Mouse (Mus musculus) left cerebral cortex, postnatal 4 days (tissue): ENCODE measurements around the gene Lrba. TPM values are rescaled to one million over a fixed set of nuclear protein-coding genes. Genes with fewer than 3 reads are reported as not detected.

Experiments used
- DNase-seq: peaks from one replicate; pipeline ENCODE4 v3.0.0-alpha.2; 2022
- intact Hi-C: fragments of 180-260 bp; cut with DNase I; formaldehyde crosslinking; loops from one replicate; pipeline ENCODE4 v1.15.1; 2025
- total RNA-seq, 2 experiments: library from RNA; stranded (reverse); gene quantifications; 2 replicates each; pipeline ENCODE4 v1.2.3; 2021

Gene Lrba
- total RNA-seq = 10 to 100 TPM; 19.2 to 19.3 TPM

DNA sequence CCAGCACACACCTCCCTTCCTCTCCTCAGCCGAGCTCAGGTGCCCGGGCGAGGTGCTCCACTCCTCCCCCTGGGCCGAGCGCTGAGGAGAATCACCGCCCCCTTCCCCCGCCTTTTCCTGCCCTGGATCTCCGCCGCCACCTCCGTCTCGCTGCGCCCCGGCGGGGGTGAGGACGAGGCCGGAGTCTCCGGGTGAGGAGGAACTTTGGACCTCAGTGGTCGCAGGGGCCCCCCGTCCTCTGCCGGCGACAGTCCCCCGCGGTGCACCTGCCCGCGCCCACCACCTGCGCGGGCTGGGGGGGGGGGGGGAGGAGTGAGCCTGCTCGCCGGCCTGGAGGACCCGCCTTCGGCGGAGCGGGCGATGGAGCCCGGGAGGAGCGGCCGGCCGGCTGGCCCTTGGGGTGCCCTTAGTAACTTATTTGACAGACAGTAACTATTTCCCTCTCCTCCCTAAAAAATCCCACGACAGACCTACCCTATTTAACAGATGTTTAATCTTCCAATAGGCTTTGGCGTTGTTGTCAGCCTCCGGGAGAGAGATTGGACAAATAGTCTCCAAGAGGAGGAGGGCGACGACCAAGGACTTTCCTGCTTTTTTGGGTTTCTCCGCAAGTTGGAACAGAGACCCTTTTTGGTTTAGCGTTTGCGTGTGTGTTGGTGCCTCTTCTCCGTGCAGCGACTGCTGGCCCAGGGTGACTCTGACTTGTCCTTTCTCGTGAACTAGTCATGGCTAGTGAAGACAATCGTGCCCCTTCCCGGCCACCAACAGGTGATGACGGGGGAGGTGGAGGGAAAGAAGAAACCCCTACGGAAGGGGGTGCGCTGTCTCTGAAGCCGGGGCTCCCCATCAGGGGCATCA is at the start of gene Lrba:
Gene Lrba, plus strand, starts transcription at position 117 of the 858 bp plus-strand sequence.
- intact Hi-C loops = no loop called here
- peak; percentile 70 for DNase-seq

DNA sequence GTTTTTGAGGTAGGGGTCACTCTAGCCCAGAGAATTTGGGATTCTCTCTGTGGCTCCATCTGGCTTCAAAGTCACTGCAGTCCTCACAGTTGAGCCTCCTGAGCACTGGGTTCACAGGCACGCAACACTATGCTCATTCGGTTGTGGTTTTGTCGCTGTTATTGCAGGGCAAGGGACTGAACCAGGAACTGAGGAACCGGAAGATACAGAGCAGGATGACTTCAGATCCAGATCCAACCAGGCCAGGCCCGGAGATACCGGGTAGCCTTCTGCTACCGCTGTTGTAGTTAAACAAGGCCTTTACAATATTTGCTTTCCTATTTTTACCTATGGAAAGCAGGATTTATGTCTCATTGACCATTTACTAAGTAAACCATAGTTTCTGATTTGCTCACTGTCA is 44.8 kb upstream of the Lrba start:
- no peak for DNase-seq
- intact Hi-C loops = no loop called here

DNA sequence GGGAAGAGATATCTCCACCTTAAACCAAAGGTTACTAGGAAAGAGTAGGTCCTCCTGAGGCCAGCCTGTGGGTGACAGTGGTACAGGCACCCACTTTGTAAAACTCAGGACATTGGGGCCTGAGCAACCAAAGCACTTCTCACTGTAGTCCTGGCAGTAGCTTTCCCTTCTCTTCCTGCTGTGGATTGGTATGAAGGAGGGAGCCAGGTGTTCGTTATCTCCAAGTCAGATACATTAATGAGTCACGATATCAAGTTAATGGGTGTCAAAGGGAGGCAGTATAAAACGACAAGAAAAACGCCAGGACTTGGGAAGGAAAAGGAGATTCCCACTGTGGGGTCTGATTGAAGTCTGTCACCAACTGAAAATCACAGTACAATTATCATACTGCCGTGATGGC is 43.4 kb upstream of the Lrba start:
- DNase-seq = no peak
- intact Hi-C loops = no loop called here

DNA sequence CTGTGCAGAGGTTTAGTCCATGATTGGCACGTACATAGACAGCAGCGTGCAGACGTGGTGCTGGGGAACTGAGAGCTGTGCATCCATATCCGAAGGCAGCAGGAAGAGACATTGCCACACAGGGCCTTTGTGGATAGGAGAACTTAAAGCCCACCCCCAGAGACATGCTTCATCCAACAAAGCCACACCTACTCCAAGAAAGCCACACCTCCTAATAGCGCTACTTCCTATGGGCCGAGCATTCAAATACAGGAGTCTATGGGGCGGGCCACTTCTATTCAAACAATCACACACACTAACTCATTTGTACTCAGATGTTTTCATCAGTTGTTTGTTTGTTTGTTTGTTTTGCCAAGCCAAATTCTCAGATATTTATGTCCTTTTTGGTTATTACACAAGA is 39.9 kb upstream of the Lrba start:
- no peak for DNase-seq
- intact Hi-C loops = no loop called here

DNA sequence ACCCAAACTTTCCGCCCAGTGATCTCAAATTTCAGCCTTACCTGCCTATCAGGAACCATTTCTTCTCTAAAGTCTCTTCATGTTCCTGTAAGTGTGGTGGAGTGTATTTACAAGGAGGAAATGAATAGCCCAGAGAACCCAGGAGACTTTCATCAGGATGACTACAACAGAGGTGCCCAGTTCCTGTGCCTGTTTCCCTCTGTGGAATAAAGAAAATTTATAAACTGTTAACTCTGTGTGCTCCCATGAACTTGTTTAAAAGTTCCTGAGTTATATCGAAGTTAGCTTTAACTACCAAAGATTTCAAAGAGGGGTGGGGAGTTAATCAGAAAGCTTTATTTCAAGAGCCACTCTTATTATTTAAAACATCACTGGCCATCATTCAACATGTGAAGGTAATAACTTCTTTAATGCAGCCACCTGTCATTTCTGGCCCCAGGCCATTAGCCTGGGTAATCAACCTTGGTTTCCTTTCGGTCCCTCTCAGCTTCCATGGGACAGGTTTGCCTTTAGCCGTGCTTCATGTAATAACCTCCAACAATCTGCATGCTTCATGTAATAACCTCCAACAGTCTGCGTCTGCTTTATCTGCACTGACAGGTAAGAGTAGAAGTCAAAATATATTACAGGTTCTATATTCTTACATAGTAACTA is 36.6 kb upstream of the Lrba start:
- intact Hi-C loops = no loop called here

DNA sequence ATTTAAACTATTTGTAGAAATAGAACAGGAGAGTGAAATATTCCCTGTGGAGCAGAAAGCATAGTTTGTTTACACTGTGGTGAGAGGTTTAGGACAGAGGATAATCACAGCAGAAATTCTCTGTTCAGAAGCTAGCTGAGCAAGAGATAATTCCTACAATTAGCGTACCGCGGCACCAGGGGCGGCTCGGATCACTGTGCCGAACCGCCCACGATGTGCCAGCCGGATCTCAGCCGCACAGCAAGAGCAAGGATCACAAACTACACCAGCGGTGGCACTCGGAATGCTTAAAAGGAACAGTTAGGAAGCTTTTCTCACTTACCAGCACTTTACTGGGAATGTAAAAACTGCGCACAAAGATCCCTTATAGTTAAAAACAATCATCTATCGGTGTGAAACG is 28.5 kb upstream of the Lrba start:
- no peak for DNase-seq
- intact Hi-C loops = no loop called here

More for the DNA sequence above, 36.6 kb upstream of the Lrba start:
- DNase-seq = no peak

DNA sequence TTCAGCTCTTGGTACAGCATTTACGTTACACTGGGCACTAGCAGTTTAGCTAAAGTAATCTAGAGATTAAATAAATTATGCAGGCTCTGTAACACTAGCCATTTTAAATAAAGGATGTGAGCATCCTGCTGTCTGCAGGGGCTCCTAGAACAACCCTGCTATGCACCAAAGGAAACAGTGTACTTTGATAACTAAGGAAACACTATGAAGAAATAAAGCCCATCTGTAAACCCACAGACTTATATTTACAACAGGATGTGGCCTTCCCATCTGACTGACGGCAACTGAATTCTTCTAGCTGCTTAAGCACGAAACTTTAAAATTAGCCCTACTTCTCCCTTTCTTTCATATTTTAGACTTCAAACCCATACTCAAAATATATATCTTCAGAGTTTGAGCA is 28.0 kb upstream of the Lrba start:
- DNase-seq = no peak
- intact Hi-C loops = no loop called here

DNA sequence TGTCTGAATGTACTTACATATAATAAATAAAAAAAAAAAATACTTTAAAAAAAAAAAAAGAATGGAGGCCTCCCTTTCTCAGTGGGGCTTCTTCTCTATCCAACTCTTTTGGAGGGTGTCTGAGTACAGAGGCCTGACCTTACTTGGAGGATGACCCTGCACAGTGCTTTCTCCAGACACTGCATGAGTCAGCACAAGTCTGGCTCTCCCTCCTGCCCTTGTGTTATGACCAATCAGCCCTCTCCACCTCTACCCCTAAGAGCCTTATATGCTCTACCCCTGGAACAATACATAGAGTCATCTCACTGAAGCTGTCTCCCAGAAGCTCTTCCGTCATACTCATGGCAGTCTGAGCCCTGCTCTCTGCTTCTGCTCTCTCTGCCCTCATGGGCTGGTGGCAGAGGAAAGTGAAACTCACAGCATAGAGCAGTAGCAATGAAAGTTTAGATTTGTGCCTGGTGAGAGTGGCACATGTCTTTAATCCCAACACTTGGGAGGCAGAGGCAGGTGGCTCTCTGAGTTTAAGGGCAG is 22.8 kb upstream of the Lrba start:
- DNase-seq = no peak
- intact Hi-C loops = no loop called here

DNA sequence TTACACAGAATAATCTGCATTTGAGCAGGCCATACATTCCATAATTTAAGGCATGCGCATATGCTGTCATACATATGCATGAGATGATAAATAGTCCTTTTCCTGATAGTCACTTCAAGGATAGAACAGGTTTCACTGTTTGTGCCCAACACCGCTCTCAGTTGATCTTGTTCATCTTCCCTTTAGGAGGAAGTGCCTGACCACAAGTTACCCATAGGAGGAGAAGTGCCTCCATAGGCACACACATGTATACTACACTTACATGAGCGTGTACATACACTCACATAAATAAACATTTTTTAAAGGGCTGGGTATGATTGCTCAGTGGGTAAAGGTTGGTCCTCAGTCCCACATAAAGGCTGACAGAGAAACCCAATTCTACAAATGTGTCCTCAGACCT is 22.0 kb upstream of the Lrba start:
- intact Hi-C loops = no loop called here
- DNase-seq = no peak

DNA sequence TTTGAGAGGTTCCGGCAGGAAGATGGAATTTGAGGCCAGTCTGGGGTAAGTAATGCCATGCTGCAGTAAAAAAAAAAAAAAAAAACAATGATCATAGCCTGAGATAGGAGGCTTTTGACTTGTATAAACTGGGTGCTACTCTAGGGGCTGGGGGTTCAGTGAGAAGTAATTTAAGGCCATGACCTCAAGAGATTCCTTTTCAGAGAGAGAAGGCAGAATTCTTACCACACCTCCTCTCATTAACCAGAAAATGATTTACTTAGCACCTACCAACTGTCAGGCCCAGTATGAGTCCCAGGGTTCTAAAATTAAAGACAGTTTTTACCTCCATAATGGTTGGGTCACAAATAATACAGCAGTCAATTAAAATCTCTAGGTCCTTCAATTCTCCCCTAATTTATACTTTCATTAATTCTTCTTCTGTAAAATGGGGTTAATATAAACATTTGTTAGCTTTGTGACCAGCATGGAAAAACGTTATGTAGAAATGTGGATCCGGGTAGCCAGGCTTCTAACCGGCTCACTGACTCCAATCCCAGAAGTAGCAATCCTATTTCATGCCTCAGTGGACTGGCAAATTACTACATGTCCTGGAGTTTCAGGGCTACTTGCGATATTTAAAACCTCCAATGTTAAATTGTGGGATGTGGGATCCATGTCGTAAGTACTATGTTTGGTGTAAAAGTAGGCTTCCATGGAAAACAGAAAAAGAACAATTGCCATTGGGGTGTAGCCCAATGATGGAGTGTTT is 19.7 kb upstream of the Lrba start:
- DNase-seq = peak; percentile 4
- intact Hi-C loops = no loop called here

DNA sequence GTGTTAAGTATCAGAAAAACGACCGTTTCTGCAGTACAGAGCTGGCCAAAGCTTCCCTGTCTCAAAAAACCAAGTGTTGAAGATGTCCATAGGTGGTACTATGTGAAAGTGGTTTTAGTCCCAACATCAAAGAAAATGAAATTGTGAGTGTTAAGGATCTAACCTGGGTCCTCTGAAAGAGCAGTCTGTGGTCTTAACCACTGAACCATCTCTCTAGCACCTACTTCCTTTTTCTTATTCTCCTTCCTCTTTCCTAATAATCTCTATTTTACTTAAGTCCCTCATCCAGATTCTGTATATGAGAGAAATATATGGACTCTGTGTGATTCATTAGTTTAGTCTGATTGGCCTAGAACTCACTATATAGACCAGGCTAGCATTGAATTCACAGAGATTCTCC is 17.9 kb upstream of the Lrba start:
- intact Hi-C loops = no loop called here
- DNase-seq = no peak

DNA sequence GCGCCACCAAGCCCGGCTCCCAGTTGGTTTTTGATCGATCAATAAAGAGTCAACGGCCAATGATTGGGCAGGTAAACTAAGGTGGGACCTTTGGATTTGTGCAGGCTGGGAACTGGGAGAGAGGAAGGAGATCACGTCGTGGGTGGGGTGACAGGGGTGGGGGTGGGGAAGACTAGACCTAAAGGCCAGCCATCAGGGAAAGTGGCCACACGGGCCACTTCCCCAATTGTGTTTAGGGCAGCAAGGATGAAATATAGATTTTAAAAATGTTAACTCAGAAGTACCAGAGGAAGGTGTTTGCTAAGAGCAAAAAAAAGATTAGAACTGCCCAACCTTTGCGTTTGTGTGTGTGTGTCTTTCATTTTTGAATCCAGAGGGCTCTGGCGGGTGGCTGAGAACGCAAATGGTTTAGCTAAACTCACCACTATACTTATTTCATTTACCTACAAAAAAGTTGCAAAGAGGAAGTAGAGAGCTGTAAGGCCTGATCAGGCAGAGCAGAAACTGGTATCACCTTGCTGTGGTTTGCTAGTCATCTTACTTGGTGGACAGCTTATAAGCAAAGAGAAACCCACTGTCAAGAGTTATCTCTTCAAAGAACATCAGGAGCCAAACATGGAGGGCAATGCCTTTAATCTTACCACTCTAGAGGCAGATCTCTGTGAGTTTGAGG is 14.1 kb upstream of the Lrba start:
- no peak for DNase-seq
- intact Hi-C loops = no loop called here

DNA sequence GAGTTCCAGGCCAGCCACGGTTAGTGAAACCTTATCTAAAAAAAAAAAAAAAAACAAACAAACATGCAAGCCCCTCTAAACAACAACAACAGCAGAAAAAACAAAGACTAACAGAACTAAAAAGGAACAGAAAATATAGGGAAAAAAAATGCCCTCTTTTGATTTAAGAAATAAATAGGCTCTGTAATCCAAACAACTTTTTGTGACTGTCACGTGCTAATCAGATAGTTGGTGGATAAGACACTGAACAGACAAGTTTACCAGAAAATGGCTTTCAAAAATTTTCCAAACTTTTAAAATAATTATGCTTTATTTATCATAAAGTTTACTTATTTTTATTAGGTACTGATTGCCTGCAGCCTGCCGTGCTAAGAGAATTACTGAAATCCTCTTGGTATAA is 13.5 kb upstream of the Lrba start:
- DNase-seq = no peak
- intact Hi-C loops = no loop called here

DNA sequence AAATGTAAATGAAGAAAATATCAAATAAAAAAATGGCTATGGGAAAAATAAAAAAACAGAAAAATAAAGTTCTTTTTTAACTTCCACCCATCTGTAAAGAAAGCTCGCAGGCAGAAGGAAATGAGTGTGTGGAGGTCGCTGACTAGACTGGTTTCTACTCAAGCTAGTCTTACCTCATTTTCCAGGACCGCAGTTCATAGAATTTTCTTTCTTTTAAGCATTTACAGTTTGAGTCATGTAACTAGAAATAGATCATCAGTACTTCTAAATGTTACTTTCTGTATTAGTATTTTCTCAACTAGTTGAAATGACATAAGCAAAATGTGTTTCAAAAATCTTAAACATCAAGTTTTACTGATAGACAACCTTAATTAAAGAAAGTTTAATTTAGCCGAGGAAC is 10.2 kb upstream of the Lrba start:
- no peak for DNase-seq
- intact Hi-C loops = no loop called here

DNA sequence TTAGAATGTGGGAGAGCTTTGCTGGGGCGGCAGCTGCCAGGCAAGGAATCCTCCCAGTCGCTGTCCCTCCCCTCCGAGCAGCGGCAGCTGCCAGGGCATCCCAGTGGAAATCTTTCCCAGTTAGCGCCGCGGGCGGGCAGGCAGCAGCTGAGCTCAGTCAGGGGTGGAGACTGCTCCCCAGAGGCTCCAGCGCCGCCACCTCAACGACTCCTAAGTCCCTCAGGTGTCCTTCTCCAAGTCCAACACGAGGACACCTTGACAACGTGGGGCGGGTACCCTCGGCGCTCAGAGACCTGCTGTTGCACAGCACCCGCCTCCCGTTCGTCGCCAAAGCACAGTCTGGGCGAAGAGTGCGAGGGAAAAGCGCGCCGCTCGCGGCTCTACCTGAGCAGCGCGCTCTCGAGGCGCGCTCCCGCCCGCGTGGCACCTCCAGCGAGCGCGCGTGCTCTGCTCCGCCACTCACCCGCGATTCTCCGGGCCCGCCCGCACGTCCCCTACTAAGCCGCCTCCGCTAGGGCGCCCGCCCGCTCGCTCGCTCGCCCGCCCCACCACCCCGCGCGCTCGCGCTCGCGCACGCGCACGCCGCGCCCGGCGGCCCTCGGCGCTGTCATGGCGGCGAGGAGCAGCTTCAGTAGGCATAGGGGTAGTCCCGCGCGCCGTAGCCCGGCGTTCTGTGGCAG is 706 bp upstream of the Lrba start:
- intact Hi-C loops = no loop called here
- peak; percentile 93 for DNase-seq

DNA sequence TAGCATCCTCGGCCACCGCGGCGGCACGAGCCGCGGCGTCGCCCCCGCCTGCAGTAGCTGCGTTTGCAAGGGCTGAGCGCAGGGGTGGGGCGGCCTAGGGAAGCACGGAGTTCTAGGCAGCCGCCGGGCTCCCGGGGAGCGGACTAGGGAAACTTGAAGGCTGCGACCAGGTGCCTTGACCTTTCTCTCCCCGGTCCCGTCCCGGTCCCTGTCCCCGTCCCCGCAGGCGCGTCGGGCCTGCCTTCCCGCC is 241 bp upstream of the Lrba start:
- intact Hi-C loops = no loop called here

DNA sequence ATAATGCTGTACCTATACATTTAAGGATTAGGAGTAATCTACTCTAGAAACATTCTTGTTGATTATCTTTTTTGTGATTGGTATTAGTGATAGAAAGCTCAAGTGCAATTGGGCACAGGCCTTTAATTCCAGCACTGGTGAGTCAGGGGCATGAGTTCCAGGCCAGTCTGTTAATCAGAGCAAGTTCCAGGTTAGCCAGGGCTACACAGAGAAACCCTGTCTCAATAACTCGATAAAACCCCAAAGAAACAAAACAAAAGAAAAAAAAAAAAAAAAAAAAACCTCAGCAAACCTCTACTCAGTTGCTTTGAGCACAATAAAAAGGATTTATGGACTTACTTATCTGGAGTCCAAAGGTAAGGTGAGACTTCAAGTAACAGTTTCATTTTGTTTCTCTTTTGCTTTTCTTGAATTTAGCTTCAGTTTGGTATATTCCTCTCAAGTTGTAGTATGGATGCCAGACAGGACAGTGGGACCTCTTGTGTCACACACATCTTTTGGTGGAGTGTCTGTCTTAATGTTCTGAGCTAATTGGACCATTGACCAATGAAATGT is 7.1 kb downstream of the Lrba start:
- intact Hi-C loops = no loop called here
- DNase-seq = no peak

More for the DNA sequence above, 241 bp upstream of the Lrba start:
- DNase-seq = no peak

DNA sequence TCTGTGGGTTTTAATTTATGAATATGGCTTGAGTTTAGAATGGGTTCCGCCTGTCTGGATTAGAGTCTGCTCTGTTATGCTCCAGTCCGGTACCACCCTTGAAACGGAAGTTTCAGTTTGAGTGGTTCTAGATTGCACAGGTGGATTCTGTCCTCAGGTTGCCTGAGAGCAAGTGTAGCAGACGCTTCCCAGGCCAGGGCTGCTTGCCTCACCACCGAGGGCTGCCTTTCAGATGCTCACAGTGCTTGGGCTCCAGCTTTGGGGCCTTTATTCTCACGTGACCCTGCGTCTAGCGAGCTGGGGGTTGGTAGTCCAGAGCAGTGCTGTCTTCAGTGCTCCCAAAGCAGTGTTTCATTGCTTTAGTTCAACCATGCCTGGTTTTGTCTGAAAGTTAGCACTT is 22.7 kb downstream of the Lrba start:
- intact Hi-C loops = no loop called here
- DNase-seq = no peak

DNA sequence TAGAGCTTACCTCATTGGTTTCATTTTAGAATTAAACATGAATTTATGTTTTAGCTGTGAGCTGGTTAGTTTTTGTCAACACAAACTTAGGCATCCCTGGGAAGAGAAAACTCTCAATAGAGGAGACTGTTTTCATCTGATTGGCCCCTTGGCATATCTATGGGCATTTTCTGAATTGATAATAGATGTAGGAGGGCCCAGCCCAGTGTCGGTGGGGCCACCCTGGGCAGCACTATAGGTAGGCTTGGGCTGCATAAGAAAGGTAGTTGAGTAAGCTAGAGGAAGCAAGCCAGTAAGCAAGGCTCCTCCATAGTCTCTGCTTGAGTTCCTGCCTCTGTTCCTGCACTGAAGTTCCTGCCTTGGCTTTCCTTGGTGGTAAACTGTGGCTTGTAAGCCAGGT is 26.7 kb downstream of the Lrba start:
- intact Hi-C loops = no loop called here
- no peak for DNase-seq

DNA sequence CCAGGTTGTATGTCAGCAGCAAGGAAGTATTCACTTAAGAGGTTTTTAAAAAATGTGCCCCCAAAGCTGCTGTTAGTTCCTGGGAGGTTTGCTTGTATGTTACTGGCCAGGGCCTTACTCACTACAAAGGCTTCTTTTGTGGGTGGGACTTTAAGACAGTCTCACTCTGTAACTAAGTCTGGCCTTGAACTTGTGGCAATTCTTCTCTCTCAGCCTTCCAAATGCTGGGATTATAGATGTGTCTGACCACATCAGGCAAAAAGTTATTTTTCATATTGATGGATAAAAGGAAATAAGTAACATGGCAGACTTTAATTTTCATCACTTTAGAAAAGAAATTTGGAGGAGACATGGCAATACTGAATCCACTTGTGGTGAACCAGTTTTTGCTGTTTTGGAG is 28.1 kb downstream of the Lrba start:
- intact Hi-C loops = no loop called here
- DNase-seq = no peak
